Mouse (Mus musculus) ES-Bruce4 (cell line): ENCODE data around the gene Tnr.

ENCODE experiments used
- CTCF ChIP-seq: IDR thresholded peaks from one replicate; pipeline ENCODE4 v1.8.1; 2011; ENCODE audit warnings: low read depth, low read length
- EP300 ChIP-seq: IDR thresholded peaks from 2 replicates; pipeline ENCODE4 v1.6.1; 2011; ENCODE audit warnings: low read depth, low read length; ENCODE audit not compliant: insufficient read depth
- POLR2A ChIP-seq: IDR thresholded peaks from one replicate; pipeline ENCODE4 v1.8.1; 2011; ENCODE audit warnings: low read length; ENCODE audit not compliant: insufficient read depth

- TF ChIP-seq CTCF (no peak), POLR2A (no peak), EP300 (no peak)
These were observed 14.5 kb downstream of the Tnr start for GRCm38 (mm10) chr1:159538076-159538475.
